Mouse (Mus musculus): ENCODE data around the gene Ppp1r2. TPM values are rescaled to one million over a fixed set of nuclear protein-coding genes. Genes with fewer than 3 reads are reported as not detected.

Gene Ppp1r2
- total and polyA plus RNA-seq, 3 experiments: 33.8 to 75.4 (median 62.4) TPM

DNA sequence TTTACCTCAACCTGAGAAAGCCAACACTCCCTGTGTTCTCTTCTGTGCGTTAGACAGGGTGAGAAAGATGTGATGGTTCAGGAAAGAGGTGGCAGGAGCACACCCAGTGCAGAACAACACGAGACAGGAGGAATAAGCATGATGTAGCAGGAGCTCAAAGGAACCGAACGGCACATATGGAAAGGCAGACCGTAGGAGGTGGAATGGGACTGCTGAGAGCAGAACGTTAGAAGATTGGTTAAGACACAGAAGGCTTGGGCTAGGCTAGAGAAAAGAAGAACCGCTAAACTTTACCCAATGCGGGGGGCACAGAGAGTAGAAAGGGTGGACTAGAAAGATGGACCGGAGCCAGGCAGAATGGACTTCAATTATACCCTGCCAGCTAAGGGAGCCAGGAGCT lies 33.6 kb downstream of the Ppp1r2 start:
- H3K27me3 ChIP-seq (replicated peaks): no peaks in the 10 kb centered on the region
- TF ChIP-seq MAX (IDR thresholded peaks at IDR 0.05; ENCODE audit: low read length) (no peak), NRF1 (IDR thresholded peaks at IDR 0.05; ENCODE audit: low read depth, low read length) (no peak), IRF4 (IDR thresholded peaks at IDR 0.05; ENCODE audit: low read depth, low read length) (no peak), TCF12 (IDR thresholded peaks at IDR 0.05; ENCODE audit: low read depth, low read length) (no peak), SMC3 (IDR thresholded peaks at IDR 0.05; ENCODE audit: low read depth, low read length) (no peak), PAX5 (IDR thresholded peaks at IDR 0.05; ENCODE audit: low read length) (no peak), USF1 (IDR thresholded peaks at IDR 0.05; ENCODE audit: low read depth, low read length) (no peak), EP300 (IDR thresholded peaks at IDR 0.05; ENCODE audit: low read length) (no peak), RCOR1 (conservative IDR thresholded peaks at IDR 0.05; ENCODE audit: low read depth, low read length) (no peak), MAFK (IDR thresholded peaks at IDR 0.05; ENCODE audit: insufficient replicate concordance, low read length) (no peak), ZKSCAN1 (IDR thresholded peaks at IDR 0.05; ENCODE audit: borderline replicate concordance, low read depth, low read length) (no peak), CTCF (conservative IDR thresholded peaks at IDR 0.05 in 1 of 2, IDR thresholded peaks at IDR 0.05 in 1 of 2; ENCODE audit: low read depth in 2 of 2, low read length in 2 of 2) (no peak), JUN (IDR thresholded peaks at IDR 0.05; ENCODE audit: insufficient read depth, low read depth, low read length) (no peak), POLR2AphosphoS2 (IDR thresholded peaks at IDR 0.05; ENCODE audit: low read depth, low read length) (no peak)
- H3K36me3 ChIP-seq (replicated peaks in 1 of 2; ENCODE audit: control insufficient read depth in 1 of 2, insufficient read depth in 1 of 2, low read length in 1 of 2): peaks cover 0 to 29% of the 10 kb centered on the region in 2 experiments
- no peak for DNase-seq (ENCODE audit: extremely low read depth)
- H3K9me3 ChIP-seq (replicated peaks; ENCODE audit: low read length): no peaks in the 10 kb centered on the region
- dilution Hi-C loops (cut with MboI; ENCODE audit: extremely low pct_ligation_motif_present, extremely low pct_unique_long_range_greater_than_20kb, low sequenced_read_pairs): no loop called here
- H3K4me1 ChIP-seq (ENCODE audit: control insufficient read depth in 1 of 2, insufficient read depth in 2 of 2): peaks cover under 1 to 5% of the 10 kb centered on the region in 2 experiments; a peak in 2 of 4 replicates
- H3K9ac ChIP-seq (ENCODE audit: insufficient read depth, low read depth): no peak overlapping the region
- no peaks in the 10 kb centered on the region for H3K79me2 ChIP-seq (replicated peaks; ENCODE audit: control insufficient read depth, extremely low read depth, insufficient read depth, poor library complexity, severe bottlenecking)
- in situ Hi-C loops (cut with MboI; ENCODE audit: low pct_ligation_motif_present, low pct_unique_long_range_greater_than_20kb, low sequenced_read_pairs): loop anchor here (5.0 kb wide), 1 partner anchor 34 kb away; no protein-coding TSS in a partner anchor
- no peak overlapping the region for H3K4me2 ChIP-seq (ENCODE audit: insufficient read depth, low read depth, poor library complexity, severe bottlenecking)
- no peak overlapping the region for H3K27ac ChIP-seq (ENCODE audit: insufficient read depth, low read depth)
- no peak overlapping the region for H3K4me3 ChIP-seq (replicated peaks in 1 of 3; ENCODE audit: low read depth in 2 of 3, low read length in 2 of 3, poor library complexity in 1 of 3)

DNA sequence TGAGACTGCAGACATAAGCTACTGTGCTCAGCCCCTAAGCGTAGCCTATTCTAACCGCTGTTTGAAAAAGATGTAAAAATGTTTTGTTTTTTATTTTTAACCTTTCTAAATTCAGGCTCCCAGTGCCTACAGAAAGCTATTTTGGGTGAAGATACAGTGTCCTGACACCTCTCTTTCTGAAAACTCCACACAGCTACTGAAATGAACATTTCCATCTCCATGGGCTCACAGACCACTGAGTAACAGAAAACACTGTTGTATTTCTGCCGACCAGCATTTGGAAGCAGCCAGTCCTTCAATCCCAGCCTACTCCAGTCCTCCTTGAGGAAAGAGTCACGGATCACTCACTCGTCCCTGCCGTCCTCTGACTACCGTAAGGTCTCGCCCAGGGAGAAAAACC lies 34.5 kb downstream of the Ppp1r2 start:
- no peak overlapping the region for H3K27ac ChIP-seq (ENCODE audit: insufficient read depth, low read depth)
- no peak for DNase-seq (ENCODE audit: extremely low read depth)
- H3K36me3 ChIP-seq (replicated peaks in 1 of 2; ENCODE audit: control insufficient read depth in 1 of 2, insufficient read depth in 1 of 2, low read length in 1 of 2): peaks cover 0 to 29% of the 10 kb centered on the region in 2 experiments
- TF ChIP-seq MYC (IDR thresholded peaks at IDR 0.05; ENCODE audit: low read depth, low read length): no peak
- no peak for TF ChIP-seq NELFE (IDR thresholded peaks at IDR 0.05; ENCODE audit: low read depth, low read length)
- TF ChIP-seq KAT2A (IDR thresholded peaks at IDR 0.05; ENCODE audit: insufficient replicate concordance, low read length): no peak
- TF ChIP-seq ZNF384 (IDR thresholded peaks at IDR 0.05; ENCODE audit: low read depth, low read length): no peak
- no peak for TF ChIP-seq RAD21 (IDR thresholded peaks at IDR 0.05; ENCODE audit: low read depth, low read length)
- no peak for TF ChIP-seq MAFK (IDR thresholded peaks at IDR 0.05; ENCODE audit: insufficient replicate concordance, low read length)
- no peak for TF ChIP-seq JUND (conservative IDR thresholded peaks at IDR 0.05; ENCODE audit: low read depth, low read length)
- TF ChIP-seq MXI1 (IDR thresholded peaks at IDR 0.05; ENCODE audit: low read depth, low read length): no peak
- TF ChIP-seq NRF1 (IDR thresholded peaks at IDR 0.05; ENCODE audit: low read depth, low read length): no peak
- no peak for TF ChIP-seq ETS1 (conservative IDR thresholded peaks at IDR 0.05; ENCODE audit: low read depth, low read length)
- no peak for TF ChIP-seq SMC3 (IDR thresholded peaks at IDR 0.05; ENCODE audit: low read depth, low read length)
- TF ChIP-seq IRF4 (IDR thresholded peaks at IDR 0.05; ENCODE audit: low read depth, low read length): no peak
- no peak for TF ChIP-seq SIN3A (IDR thresholded peaks at IDR 0.05; ENCODE audit: low read length)
- TF ChIP-seq EP300 (IDR thresholded peaks at IDR 0.05; ENCODE audit: low read length): no peak
- no peaks in the 10 kb centered on the region for H3K9me3 ChIP-seq (replicated peaks; ENCODE audit: low read length)
- no peak overlapping the region for H3K9ac ChIP-seq (ENCODE audit: insufficient read depth, low read depth)
- in situ Hi-C loops (cut with MboI; ENCODE audit: low pct_ligation_motif_present, low pct_unique_long_range_greater_than_20kb, low sequenced_read_pairs) (loop anchor here (5.0 kb wide), 1 partner anchor 33 kb away; no protein-coding TSS in a partner anchor), dilution Hi-C loops (cut with MboI; ENCODE audit: extremely low pct_ligation_motif_present, extremely low pct_unique_long_range_greater_than_20kb, low sequenced_read_pairs) (no loop called here)
- H3K79me2 ChIP-seq (replicated peaks; ENCODE audit: control insufficient read depth, extremely low read depth, insufficient read depth, poor library complexity, severe bottlenecking): no peaks in the 10 kb centered on the region
- H3K4me1 ChIP-seq (ENCODE audit: control insufficient read depth in 1 of 2, insufficient read depth in 2 of 2): peaks cover 4 to 5% of the 10 kb centered on the region in 2 experiments
- H3K4me3 ChIP-seq (replicated peaks in 1 of 3; ENCODE audit: low read depth in 2 of 3, low read length in 2 of 3, poor library complexity in 1 of 3): no peak overlapping the region
- H3K27me3 ChIP-seq (replicated peaks): no peaks in the 10 kb centered on the region
- no peak overlapping the region for H3K4me2 ChIP-seq (ENCODE audit: insufficient read depth, low read depth, poor library complexity, severe bottlenecking)

Measured in CH12.LX (cell line).